Mouse (Mus musculus) C2C12 (cell line): ENCODE results near the gene Ednra.

Experiments used
- CEBPB ChIP-seq: IDR thresholded peaks from one replicate; pipeline ENCODE4 v1.6.1; 2011; ENCODE audit warnings: low read depth, mild to moderate bottlenecking, control low read depth, moderate library complexity
- CTCF ChIP-seq: IDR thresholded peaks from one replicate; pipeline ENCODE4 v1.5.1; 2011; ENCODE audit not compliant: control insufficient read depth, insufficient read depth, insufficient read length
- FOSL1 ChIP-seq: IDR thresholded peaks from one replicate; pipeline ENCODE4 v1.8.0; 2011; ENCODE audit warnings: mild to moderate bottlenecking, low read length; ENCODE audit not compliant: poor library complexity, insufficient read depth, severe bottlenecking
- MAX ChIP-seq: IDR thresholded peaks from one replicate; pipeline ENCODE4 v1.6.1; 2011; ENCODE audit warnings: mild to moderate bottlenecking, control low read depth
- MYOD1 ChIP-seq: IDR thresholded peaks from one replicate; pipeline ENCODE4 v1.6.1; 2011; ENCODE audit warnings: low read depth; ENCODE audit not compliant: control insufficient read depth, insufficient read length
- MYOG ChIP-seq: IDR thresholded peaks from one replicate; pipeline ENCODE4 v1.6.1; 2011; ENCODE audit not compliant: control insufficient read depth, insufficient read length; ENCODE audit errors: extremely low read depth
- USF1 ChIP-seq: IDR thresholded peaks from one replicate; pipeline ENCODE4 v1.6.1; 2011; ENCODE audit warnings: low read depth, mild to moderate bottlenecking, control low read depth, moderate library complexity

GRCm38 (mm10) chr8:77698028-77698427 lies 26.2 kb downstream of the Ednra start:
- TF ChIP-seq CTCF (no peak), MYOD1 (no peak), MAX (no peak), USF1 (no peak), FOSL1 (no peak), MYOG (no peak), CEBPB (no peak)
